Mouse (Mus musculus) stomach, postnatal 0 days (tissue): ENCODE data around the gene Rwdd2a.

Experiments
- CTCF ChIP-seq: IDR thresholded peaks from 2 replicates; pipeline ENCODE4 v1.5.1; 2016; ENCODE audit warnings: antibody characterized with exemption, low read depth, mild to moderate bottlenecking, moderate library complexity
- EP300 ChIP-seq: optimal IDR thresholded peaks from 2 replicates; pipeline ENCODE3; 2016; ENCODE audit warnings: antibody characterized with exemption

- TF ChIP-seq CTCF, result 0 out of 2 replicates have a peak, but pooled peaks have one; percentile 14
- no peak for TF ChIP-seq EP300
These were observed 49.5 kb upstream of the Rwdd2a start for GRCm38 (mm10) chr9:86522335-86522734.
